Mouse (Mus musculus): ENCODE measurements around the gene Krt20. TPM values are rescaled to one million over a fixed set of nuclear protein-coding genes. Genes with fewer than 3 reads are reported as not detected.
A peak's percentile ranks its signal among the peaks of the same experiment; 100 is the strongest.

The Krt20 gene
- total RNA-seq, 2 experiments from 2014 or later: not detected

GRCm38 (mm10) chr11:99399956-99400549 is 37.9 kb downstream of the Krt20 start:
- H3K27ac ChIP-seq: no peak overlapping the region
- no peak for TF ChIP-seq CTCF (IDR thresholded peaks at IDR 0.05)
- DNase-seq (ENCODE audit: extremely low spot score in 1 of 2, low spot score in 2 of 2): no peak
- intact Hi-C loops (cut with DNase I): no loop called here
- H3K4me3 ChIP-seq: no peak overlapping the region

GRCm38 (mm10) chr11:99398832-99399231 is 39.1 kb downstream of the Krt20 start:
- TF ChIP-seq CTCF (IDR thresholded peaks at IDR 0.05): no peak
- H3K27ac ChIP-seq: no peak overlapping the region; the same call in 1 of the 2 replicates
- no peak overlapping the region for H3K4me3 ChIP-seq
- intact Hi-C loops (cut with DNase I): no loop called here
- no peak for DNase-seq (ENCODE audit: extremely low spot score in 1 of 2, low spot score in 2 of 2)

- Histone ChIP-seq H3K4me3 (no peak overlapping the region), H3K27ac (no peak overlapping the region)
- no peak for TF ChIP-seq CTCF (IDR thresholded peaks at IDR 0.05)
- intact Hi-C loops (cut with DNase I): no loop called here
- no peak for DNase-seq (ENCODE audit: extremely low spot score in 1 of 2, low spot score in 2 of 2)
These were observed 39.9 kb downstream of the Krt20 start for GRCm38 (mm10) chr11:99398084-99398483.

- no peak for DNase-seq (ENCODE audit: extremely low spot score in 1 of 2, low spot score in 2 of 2)
- intact Hi-C loops (cut with DNase I): no loop called here
- no peak overlapping the region for H3K4me3 ChIP-seq
These were observed 41.3 kb downstream of the Krt20 start for GRCm38 (mm10) chr11:99396661-99397060.

GRCm38 (mm10) chr11:99396034-99396433 is 41.9 kb downstream of the Krt20 start:
- no peak overlapping the region for H3K27ac ChIP-seq
- no peak for TF ChIP-seq CTCF (IDR thresholded peaks at IDR 0.05)
- no peak overlapping the region for H3K4me3 ChIP-seq
- no peak for DNase-seq (ENCODE audit: extremely low spot score in 1 of 2, low spot score in 2 of 2)
- intact Hi-C loops (cut with DNase I): no loop called here

More at GRCm38 (mm10) chr11:99396661-99397060, 41.3 kb downstream of the Krt20 start:
- TF ChIP-seq CTCF (IDR thresholded peaks at IDR 0.05): no peak
- no peak overlapping the region for H3K27ac ChIP-seq

- no peak overlapping the region for H3K4me3 ChIP-seq
- peak; percentile 19 to 21 for DNase-seq (ENCODE audit: extremely low spot score in 1 of 2, low spot score in 2 of 2)
- peak overlapping the region; percentile 9; the same call in 1 of the 2 replicates for H3K27ac ChIP-seq
- TF ChIP-seq CTCF (IDR thresholded peaks at IDR 0.05): no peak
- intact Hi-C loops (cut with DNase I): loop anchor here (2.0 kb wide), 1 partner anchor 24 kb away; no protein-coding TSS in a partner anchor
These were observed 45.5 kb downstream of the Krt20 start for GRCm38 (mm10) chr11:99392492-99392891.

- H3K27ac ChIP-seq: no peak overlapping the region; the same call in 1 of the 2 replicates
- intact Hi-C loops (cut with DNase I): no loop called here
- TF ChIP-seq CTCF (IDR thresholded peaks at IDR 0.05): no peak
- no peak overlapping the region for H3K4me3 ChIP-seq
- DNase-seq (ENCODE audit: extremely low spot score in 1 of 2, low spot score in 2 of 2): no peak
These were observed 46.6 kb downstream of the Krt20 start for GRCm38 (mm10) chr11:99391375-99391774.

GRCm38 (mm10) chr11:99390866-99391265 is 47.1 kb downstream of the Krt20 start:
- no peak; the same call in 1 of the 2 replicates for TF ChIP-seq CTCF (IDR thresholded peaks at IDR 0.05)
- no peak overlapping the region for H3K4me3 ChIP-seq
- intact Hi-C loops (cut with DNase I): no loop called here
- H3K27ac ChIP-seq: no peak overlapping the region; the same call in 1 of the 2 replicates
- DNase-seq (ENCODE audit: extremely low spot score in 1 of 2, low spot score in 2 of 2): no peak

- DNase-seq (ENCODE audit: extremely low spot score in 1 of 2, low spot score in 2 of 2): no peak
- intact Hi-C loops (cut with DNase I): no loop called here
These were observed 48.7 kb downstream of the Krt20 start, which contains the start of gene Krt10 for GRCm38 (mm10) chr11:99389264-99389663. Krt10 (minus strand) TSS chr11:99389364.

GRCm38 (mm10) chr11:99388661-99389060 is 49.3 kb downstream of the Krt20 start:
- Histone ChIP-seq H3K27ac (no peak overlapping the region), H3K4me3 (no peak overlapping the region)
- intact Hi-C loops (cut with DNase I): no loop called here
- no peak for TF ChIP-seq CTCF (IDR thresholded peaks at IDR 0.05)
- no peak for DNase-seq (ENCODE audit: extremely low spot score in 1 of 2, low spot score in 2 of 2)

More at GRCm38 (mm10) chr11:99389264-99389663, 48.7 kb downstream of the Krt20 start, which contains the start of gene Krt10:
- TF ChIP-seq CTCF (IDR thresholded peaks at IDR 0.05): no peak
- Histone ChIP-seq H3K4me3 (no peak within 1 kb of the TSS), H3K27ac (no peak within 1 kb of the TSS)

- Histone ChIP-seq H3K4me3 (peak overlapping the region; percentile 71), H3K27ac (peak overlapping the region; percentile 95)
- no peak for TF ChIP-seq CTCF (IDR thresholded peaks at IDR 0.05)
- DNase-seq (ENCODE audit: extremely low spot score in 1 of 2, low spot score in 2 of 2): peak; percentile 89 to 91
- intact Hi-C loops (cut with DNase I): no loop called here
These were observed 51.9 kb downstream of the Krt20 start for GRCm38 (mm10) chr11:99385813-99386721.

GRCm38 (mm10) chr11:99379568-99379967 is 58.4 kb downstream of the Krt20 start:
- intact Hi-C loops (cut with DNase I): loop anchor here (1.0 to 5.0 kb wide), 4 partner anchors 84 to 919 kb away; no protein-coding TSS in a partner anchor
- peak; percentile 98 for TF ChIP-seq CTCF (IDR thresholded peaks at IDR 0.05)
- peak; percentile 71 to 80 for DNase-seq (ENCODE audit: extremely low spot score in 1 of 2, low spot score in 2 of 2)
- Histone ChIP-seq H3K4me3 (no peak overlapping the region), H3K27ac (no peak overlapping the region)

Other genes with a start within 250 kb of the Krt20 start
- 10 to 100 TPM; 60.1 to 61.1 TPM for gene Smarce1, start 207.1 kb downstream of the Krt20 start, total RNA-seq (2021)
- 10 to 100 TPM; 31.1 to 32.0 TPM for gene Krt222, start 194.1 kb downstream of the Krt20 start, total RNA-seq (2021)
- gene Krt24, start 152.9 kb downstream of the Krt20 start, total RNA-seq (2021): not detected
- gene Krt25, start 115.2 kb downstream of the Krt20 start, total RNA-seq (2021): not detected
- not detected for gene Krt26, start 100.2 kb downstream of the Krt20 start, total RNA-seq (2021)
- not detected for gene Krt27, start 87.0 kb downstream of the Krt20 start, total RNA-seq (2021)
- gene Krt28, start 63.2 kb downstream of the Krt20 start, total RNA-seq (2021): not detected
- gene Krt10, start 48.8 kb downstream of the Krt20 start, total RNA-seq (2021): 10 to 100 TPM in 1 of 2 experiments, 1 to 10 TPM in 1; 9.6 to 10.1 TPM
- 10 to 100 TPM in 1 of 2 experiments, 1 to 10 TPM in 1; 8.7 to 11.6 TPM for gene Krt12, start 15.9 kb downstream of the Krt20 start, total RNA-seq (2021)
- not detected for gene Krt23, start 55.0 kb upstream of the Krt20 start, total RNA-seq (2021)
- gene Krt39, start 83.2 kb upstream of the Krt20 start, total RNA-seq (2021): not detected
- not detected for gene Krt40, start 105.0 kb upstream of the Krt20 start, total RNA-seq (2021)
- gene Krtap3-3, start 112.7 kb upstream of the Krt20 start, total RNA-seq (2021): not detected
- gene Krtap3-2, start 118.7 kb upstream of the Krt20 start, total RNA-seq (2021): not detected
- not detected for gene Gm11939, start 121.3 kb upstream of the Krt20 start, total RNA-seq (2021)
- not detected for gene Krtap3-1, start 128.5 kb upstream of the Krt20 start, total RNA-seq (2021)
- not detected for gene Krtap1-5, start 142.9 kb upstream of the Krt20 start, total RNA-seq (2021)
- gene Krtap1-4, start 145.5 kb upstream of the Krt20 start, total RNA-seq (2021): not detected
- gene Krtap1-3, start 153.2 kb upstream of the Krt20 start, total RNA-seq (2021): not detected
- gene Krtap9-3, start 160.0 kb upstream of the Krt20 start, total RNA-seq (2021): not detected
- gene Gm11938, start 165.2 kb upstream of the Krt20 start, total RNA-seq (2021): not detected
- gene Gm11937, start 172.0 kb upstream of the Krt20 start, total RNA-seq (2021): not detected
- gene Krtap2-4, start 176.7 kb upstream of the Krt20 start, total RNA-seq (2021): not detected
- gene Gm11562, start 182.3 kb upstream of the Krt20 start, total RNA-seq (2021): not detected
- gene Krtap4-1, start 190.1 kb upstream of the Krt20 start, total RNA-seq (2021): not detected
- not detected for gene Krtap4-2, start 196.9 kb upstream of the Krt20 start, total RNA-seq (2021)
- not detected for gene Krtap4-7, start 205.9 kb upstream of the Krt20 start, total RNA-seq (2021)
- gene Gm11555, start 212.1 kb upstream of the Krt20 start, total RNA-seq (2021): not detected
- gene Gm11563, start 220.8 kb upstream of the Krt20 start, total RNA-seq (2021): not detected
- not detected for gene Krtap4-6, start 227.8 kb upstream of the Krt20 start, total RNA-seq (2021)

Measured in left cerebral cortex, adult 2 months (tissue).